Mouse (Mus musculus) forebrain, embryonic 14.5 days (tissue): ENCODE data around the gene Kif21b. TPM values are rescaled to one million over a fixed set of nuclear protein-coding genes. Genes with fewer than 3 reads are reported as not detected.

Experiments used
- ATAC-seq: fragments of 200-750 bp; cut with Nextera tagmentation; 2 replicates; pipeline ENCODE4 v1.8.0; 2017; ENCODE audit warnings: mild to moderate bottlenecking, moderate library complexity
- DNase-seq: peaks from one replicate; pipeline ENCODE4 v3.0.0-alpha.2; 2015; ENCODE audit warnings: low spot score
- H3K27ac ChIP-seq: fragments of 300-500 bp; sonication (generic); 2 replicates; pipeline ENCODE4 v1.5.1; 2014; ENCODE audit warnings: low read depth, mild to moderate bottlenecking, control low read depth, low read length, moderate library complexity
- H3K27me3 ChIP-seq: fragments of 300-500 bp; sonication (generic); replicated peaks from 2 replicates; pipeline ENCODE4 v1.6.1; 2014; ENCODE audit warnings: low read length, control low read depth, mixed read lengths; ENCODE audit not compliant: control insufficient read depth, insufficient read depth
- H3K36me3 ChIP-seq: fragments of 300-500 bp; sonication (generic); 2 replicates; pipeline ENCODE4 v1.6.1; 2014; ENCODE audit warnings: low read length, control low read depth; ENCODE audit not compliant: control insufficient read depth, insufficient read depth
- H3K4me1 ChIP-seq: fragments of 300-500 bp; sonication (generic); 2 replicates; pipeline ENCODE4 v1.6.1; 2014; ENCODE audit warnings: antibody characterized with exemption, low read length, control low read depth; ENCODE audit not compliant: control insufficient read depth, insufficient read depth
- H3K4me2 ChIP-seq: fragments of 300-500 bp; sonication (generic); 2 replicates; pipeline ENCODE4 v1.6.1; 2014; ENCODE audit warnings: mild to moderate bottlenecking, control low read depth, low read length
- H3K4me3 ChIP-seq: fragments of 300-500 bp; sonication (generic); 2 replicates; pipeline ENCODE4 v1.5.1; 2014; ENCODE audit warnings: low read depth, low read length, control low read depth
- H3K9ac ChIP-seq: fragments of 300-500 bp; sonication (generic); 2 replicates; pipeline ENCODE4 v1.6.1; 2014; ENCODE audit warnings: mild to moderate bottlenecking, low read length, control low read depth, moderate library complexity
- H3K9me3 ChIP-seq: fragments of 300-500 bp; sonication (generic); replicated peaks from 2 replicates; pipeline ENCODE4 v1.6.1; 2016; ENCODE audit warnings: low read length, control low read depth, mixed read lengths; ENCODE audit not compliant: control insufficient read depth
- WGBS: fragments of 180-500 bp; shearing (Covaris S2); extraction: QIAGEN DNeasy Blood & Tissue Kit; methylation state at CpG from one replicate; pipeline ENCODE4 v1.1.7; 2014; 5-methylcytosine and 5-hydroxymethylcytosine counted together
- polyA plus RNA-seq: library from polyadenylated mRNA; unstranded; fragments of >200 nt; fragmentation: Nextera tagmentation; extraction: Ambion mirVana; gene quantifications from 2 replicates; pipeline ENCODE4 v1.2.1, GENCODE M21; 2014

Gene Kif21b
- polyA plus RNA-seq, 1 experiment from 2014 or later, result 52.4 TPM

DNA sequence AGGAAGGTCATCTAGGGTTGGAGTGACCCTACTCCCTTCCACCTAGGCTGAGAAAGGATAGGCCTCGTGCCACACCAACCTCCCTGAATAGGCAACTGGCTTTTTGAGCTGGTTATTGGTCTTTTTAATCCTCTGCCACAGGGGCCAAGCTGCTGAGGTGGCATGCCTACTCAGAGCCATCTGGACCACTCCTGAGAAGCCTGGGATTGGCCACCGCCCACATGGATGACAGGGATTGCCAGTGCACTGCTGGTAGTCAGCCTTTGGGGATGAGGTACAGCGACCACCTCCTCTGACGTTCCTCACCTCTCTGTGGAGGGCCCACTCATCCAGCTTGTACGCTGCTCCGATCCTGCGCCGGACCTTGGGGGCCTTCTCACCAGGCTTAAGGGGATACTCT is 94.7 kb downstream of the Kif21b start:
- ATAC-seq (no peak), DNase-seq (no peak)
- Histone ChIP-seq H3K4me3 (no peak overlapping the region), H3K9ac (no peak overlapping the region), H3K27me3 (no peaks in the 10 kb centered on the region), H3K4me2 (no peak overlapping the region), H3K9me3 (no peaks in the 10 kb centered on the region), H3K36me3 (peaks cover 41% of the 10 kb centered on the region), H3K27ac (no peak overlapping the region), H3K4me1 (peaks cover 21% of the 10 kb centered on the region)
- WGBS, result 93% methylated on average over 8 of the region's 8 CpGs

DNA sequence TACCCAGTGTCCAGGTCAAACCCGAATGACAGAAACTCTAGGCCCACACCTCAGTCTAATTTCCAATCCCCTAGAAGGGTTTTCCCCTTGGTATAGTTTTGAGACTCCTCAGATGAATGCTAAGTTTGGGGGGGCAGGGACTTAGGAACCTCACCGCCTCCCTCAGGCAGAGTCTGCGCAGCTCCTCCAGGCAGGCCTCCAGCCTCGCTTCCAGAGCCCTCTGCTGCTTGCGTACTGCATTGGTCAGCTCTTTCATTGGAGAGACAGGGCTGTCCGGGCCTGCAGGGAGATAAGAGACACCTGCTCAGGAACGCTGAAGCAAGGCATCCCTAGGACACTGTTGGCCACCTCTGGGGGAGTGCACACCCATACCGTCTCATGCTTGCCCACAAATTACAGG is 95.4 kb downstream of the Kif21b start:
- DNase-seq (no peak), ATAC-seq (no peak)
- H3K9ac ChIP-seq, result no peak overlapping the region
- H3K4me2 ChIP-seq, result no peak overlapping the region
- H3K27ac ChIP-seq, result no peak overlapping the region
- H3K27me3 ChIP-seq, result no peaks in the 10 kb centered on the region
- H3K9me3 ChIP-seq, result no peaks in the 10 kb centered on the region
- no peak overlapping the region for H3K4me3 ChIP-seq
- H3K4me1 ChIP-seq, result peaks cover 29% of the 10 kb centered on the region
- 94% methylated on average over 8 of the region's 8 CpGs for WGBS
- H3K36me3 ChIP-seq, result peaks cover 39% of the 10 kb centered on the region

Other genes with a start within 250 kb of the Kif21b start
- gene Pkp1, start 212.2 kb upstream of the Kif21b start, polyA plus RNA-seq, result not detected in 2 replicates
- not detected in 2 replicates for gene Igfn1, start 125.0 kb upstream of the Kif21b start, polyA plus RNA-seq
- gene Tmem9, start 123.2 kb upstream of the Kif21b start, polyA plus RNA-seq, result 129 and 143 TPM in 2 replicates
- not detected in 2 replicates for gene Ascl5, start 80.6 kb upstream of the Kif21b start, polyA plus RNA-seq
- 0.08 and 0.46 TPM in 2 replicates for gene Cacna1s, start 78.6 kb upstream of the Kif21b start, polyA plus RNA-seq
- not detected in 2 replicates for gene Mroh3, start 81.4 kb downstream of the Kif21b start, polyA plus RNA-seq
- gene Inava, start 102.9 kb downstream of the Kif21b start, polyA plus RNA-seq, result 5.2 and 5.9 TPM in 2 replicates
- 0.24 TPM in 1 of 2 replicates, not detected in the other for gene Gpr25, start 129.5 kb downstream of the Kif21b start, polyA plus RNA-seq
- gene Camsap2, start 214.7 kb downstream of the Kif21b start, polyA plus RNA-seq, result 39.5 and 45.8 TPM in 2 replicates